18 mouse cellular contexts compared by ENCODE assay signal in genomic region chr2:174897424-174897823, GRCm38 (mm10).
A peak's percentile ranks its signal among the peaks of the same experiment; 100 is the strongest.
DNase-seq lines count a peak whose midpoint lies in the region; ATAC-seq and TF ChIP-seq lines count a peak whose summit lies in the region.
"Had no signal": no experiment of that assay in that cellular context is flagged by ENCODE, and none has a peak within 500 bp of the region (broad histone marks: within the 10 kb centered on the region; RNA-seq: fewer than 3 reads in every experiment).

No protein-coding gene starts in this region.

- H3K9ac ChIP-seq in heart, embryonic 13.5 days = no peak overlapping the region
- H3K9ac ChIP-seq: embryonic facial prominence, embryonic 13.5 days; forebrain, embryonic 12.5 days; intestine, embryonic 15.5 days; stomach, embryonic 15.5 days had no signal

- ATAC-seq in heart, embryonic 13.5 days (ENCODE audit: extremely low read depth, insufficient number of reproducible peaks, low FRiP score, low TSS enrichment) = no peak; the same call in 1 of the 2 replicates
- no peak for ATAC-seq in cerebellum, adult (ENCODE audit: insufficient number of reproducible peaks, low FRiP score, low TSS enrichment)
- ATAC-seq in megakaryocyte progenitor cell, adult 5-6 weeks (replicated peaks; ENCODE audit: poor library complexity) = no peak
- ATAC-seq: intestine, embryonic 15.5 days had no signal

- peak overlapping the region; percentile 43; the same call in 1 of the 2 replicates for H3K27ac ChIP-seq in gastrocnemius, adult 2 months
- peak overlapping the region; percentile 59 for H3K27ac ChIP-seq in embryonic facial prominence, embryonic 10.5 days (replicated peaks)
- no peak overlapping the region for H3K27ac ChIP-seq in heart, embryonic 13.5 days (replicated peaks)
- H3K27ac ChIP-seq: embryonic facial prominence, embryonic 13.5 days; forebrain, embryonic 12.5 days; intestine, embryonic 15.5 days; stomach, embryonic 15.5 days had no signal

- peak; percentile 25 for DNase-seq in gastrocnemius, adult 2 months
- DNase-seq in gastrocnemius, postnatal 4 days (ENCODE audit: low spot score in 2 of 2) = no peak
- no peak for DNase-seq in embryonic facial prominence, embryonic 10.5 days (ENCODE audit: low spot score)
- DNase-seq in lung, postnatal 10 days = peak; percentile 37
- no peak for DNase-seq in embryo, embryonic 11 days
- DNase-seq: cerebellum, adult 9-11 months; gastrocnemius, postnatal 14 days; layer of hippocampus, postnatal 36 days; liver; right cerebral cortex, postnatal 25 days had no signal

- no peaks in the 10 kb centered on the region for H3K9me3 ChIP-seq in embryonic facial prominence, embryonic 10.5 days
- no peaks in the 10 kb centered on the region for H3K9me3 ChIP-seq in heart, embryonic 13.5 days
- H3K9me3 ChIP-seq: embryonic facial prominence, embryonic 13.5 days; forebrain, embryonic 12.5 days; intestine, embryonic 15.5 days; stomach, embryonic 15.5 days had no signal

- TF ChIP-seq CTCF in gastrocnemius, adult 2 months (IDR thresholded peaks at IDR 0.05) = no peak

- intact Hi-C loops in gastrocnemius, adult 2 months (cut with DNase I) = no loop called here

- H3K27me3 ChIP-seq in embryonic facial prominence, embryonic 10.5 days (replicated peaks; ENCODE audit: low read depth, poor library complexity, severe bottlenecking) = no peaks in the 10 kb centered on the region
- no peaks in the 10 kb centered on the region for H3K27me3 ChIP-seq in heart, embryonic 13.5 days (replicated peaks)
- H3K27me3 ChIP-seq: embryonic facial prominence, embryonic 13.5 days; forebrain, embryonic 12.5 days; intestine, embryonic 15.5 days; stomach, embryonic 15.5 days had no signal

- WGBS in embryonic facial prominence, embryonic 10.5 days = 70% methylated on average over 8 of the region's 8 CpGs
- WGBS in heart, embryonic 13.5 days = 12% methylated on average over 8 of the region's 8 CpGs

- H3K4me2 ChIP-seq in heart, embryonic 13.5 days = 0 out of 2 replicates have a peak overlapping the region, but pooled peaks have one; percentile 1
- H3K4me2 ChIP-seq: embryonic facial prominence, embryonic 13.5 days; forebrain, embryonic 12.5 days; intestine, embryonic 15.5 days; stomach, embryonic 15.5 days had no signal

- H3K4me3 ChIP-seq in gastrocnemius, adult 2 months = no peak overlapping the region
- H3K4me3 ChIP-seq in embryonic facial prominence, embryonic 10.5 days = no peak overlapping the region
- no peak overlapping the region for H3K4me3 ChIP-seq in heart, embryonic 13.5 days
- H3K4me3 ChIP-seq: embryonic facial prominence, embryonic 13.5 days; forebrain, embryonic 12.5 days; intestine, embryonic 15.5 days; stomach, embryonic 15.5 days had no signal

- no peaks in the 10 kb centered on the region for H3K36me3 ChIP-seq in embryonic facial prominence, embryonic 10.5 days (replicated peaks)
- H3K36me3 ChIP-seq in heart, embryonic 13.5 days = no peaks in the 10 kb centered on the region
- H3K36me3 ChIP-seq: embryonic facial prominence, embryonic 13.5 days; forebrain, embryonic 12.5 days; G1E; intestine, embryonic 15.5 days; stomach, embryonic 15.5 days had no signal

- peaks cover 26% of the 10 kb centered on the region for H3K4me1 ChIP-seq in embryonic facial prominence, embryonic 10.5 days
- peaks cover 10% of the 10 kb centered on the region for H3K4me1 ChIP-seq in heart, embryonic 13.5 days
- H3K4me1 ChIP-seq: forebrain, embryonic 12.5 days; intestine, embryonic 15.5 days; stomach, embryonic 15.5 days had no signal

Comparison
In these comparisons a context has a peak if more than half of its experiments do, and no peak if none do; other contexts are left out.
1. DNase-seq: peak in gastrocnemius, adult 2 months (single experiment) and lung, postnatal 10 days (single experiment); none in gastrocnemius, postnatal 4 days (0 of 2), embryonic facial prominence, embryonic 10.5 days (single experiment) and embryo, embryonic 11 days (single experiment).